Mouse (Mus musculus) midbrain, embryonic 11.5 days (tissue): ENCODE results near the gene Nmnat2. TPM values are rescaled to one million over a fixed set of nuclear protein-coding genes. Genes with fewer than 3 reads are reported as not detected.

Experiments used
- ATAC-seq: fragments of 200-750 bp; cut with Nextera tagmentation; 2 replicates; pipeline ENCODE4 v1.8.0; 2017; ENCODE audit warnings: moderate TSS enrichment, moderate library complexity; ENCODE audit not compliant: low FRiP score
- DNase-seq: peaks from one replicate; pipeline ENCODE4 v3.0.0; 2015; ENCODE audit warnings: low spot score; ENCODE audit errors: missing footprints
- H3K27ac ChIP-seq: fragments of 300-500 bp; sonication (generic); 2 replicates; pipeline ENCODE4 v1.5.1; 2014; ENCODE audit warnings: low read depth, low read length
- H3K27me3 ChIP-seq: fragments of 300-500 bp; sonication (generic); 2 replicates; pipeline ENCODE4 v1.6.1; 2014; ENCODE audit warnings: mild to moderate bottlenecking, low read length, moderate library complexity, mixed read lengths; ENCODE audit not compliant: control insufficient read depth, insufficient read depth
- H3K36me3 ChIP-seq: fragments of 300-500 bp; sonication (generic); 2 replicates; pipeline ENCODE4 v1.6.1; 2014; ENCODE audit warnings: mild to moderate bottlenecking, low read length, moderate library complexity, mixed read lengths; ENCODE audit not compliant: control insufficient read depth, insufficient read depth
- H3K4me1 ChIP-seq: fragments of 300-500 bp; sonication (generic); 2 replicates; pipeline ENCODE4 v1.6.1; 2014; ENCODE audit warnings: low read length; ENCODE audit not compliant: control insufficient read depth, insufficient read depth
- H3K4me2 ChIP-seq: fragments of 300-500 bp; sonication (generic); 2 replicates; pipeline ENCODE4 v1.6.1; 2014; ENCODE audit warnings: mild to moderate bottlenecking, moderate library complexity
- H3K4me3 ChIP-seq: fragments of 300-500 bp; sonication (generic); 2 replicates; pipeline ENCODE4 v1.5.1; 2014; ENCODE audit warnings: low read depth, low read length
- H3K9ac ChIP-seq: fragments of 300-500 bp; sonication (generic); 2 replicates; pipeline ENCODE4 v1.6.1; 2014; ENCODE audit warnings: low read length
- H3K9me3 ChIP-seq: fragments of 300-500 bp; sonication (generic); 2 replicates; pipeline ENCODE4 v1.6.1; 2016; ENCODE audit warnings: low read length; ENCODE audit not compliant: control insufficient read depth
- WGBS: fragments of 180-500 bp; shearing (Covaris S2); extraction: QIAGEN DNeasy Blood & Tissue Kit; methylation state at CpG from one replicate; pipeline ENCODE4 v1.1.7; 2014; 5-methylcytosine and 5-hydroxymethylcytosine counted together
- polyA plus RNA-seq: library from polyadenylated mRNA; unstranded; fragments of >200 nt; fragmentation: Nextera tagmentation; extraction: Ambion mirVana; gene quantifications from 2 replicates; pipeline ENCODE4 v1.2.1, GENCODE M21; 2014

Gene Nmnat2
- polyA plus RNA-seq, 1 experiment from 2014 or later = 15.0 TPM

DNA sequence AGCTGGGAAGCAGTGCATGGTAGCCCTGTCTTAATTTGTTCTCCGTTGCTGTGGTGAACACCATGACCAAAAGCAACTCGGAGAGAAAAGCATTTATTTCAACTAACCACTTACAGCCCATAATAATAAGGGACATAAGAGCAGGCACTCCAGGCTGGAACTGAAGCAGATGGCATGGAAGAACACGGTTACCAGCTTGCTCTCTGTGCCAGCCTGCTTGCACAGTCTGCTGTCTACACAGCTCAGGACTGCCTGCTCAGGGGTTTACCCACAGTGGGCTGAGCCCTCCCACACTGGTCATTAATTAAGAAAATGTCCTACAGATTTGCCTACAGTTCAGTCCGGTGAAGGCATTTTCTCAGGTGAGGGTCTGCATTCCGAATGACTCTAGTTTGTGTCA, 183.7 kb downstream of the Nmnat2 start:
- H3K36me3 ChIP-seq = no peaks in the 10 kb centered on the region
- no peak overlapping the region for H3K4me3 ChIP-seq
- DNase-seq (no peak), ATAC-seq (no peak)
- H3K9me3 ChIP-seq = no peaks in the 10 kb centered on the region
- H3K4me1 ChIP-seq = peaks cover 8% of the 10 kb centered on the region
- no peaks in the 10 kb centered on the region for H3K27me3 ChIP-seq
- H3K9ac ChIP-seq = no peak overlapping the region
- H3K4me2 ChIP-seq = no peak overlapping the region
- no peak overlapping the region for H3K27ac ChIP-seq
- WGBS = 78% methylated on average over 5 of the region's 5 CpGs

DNA sequence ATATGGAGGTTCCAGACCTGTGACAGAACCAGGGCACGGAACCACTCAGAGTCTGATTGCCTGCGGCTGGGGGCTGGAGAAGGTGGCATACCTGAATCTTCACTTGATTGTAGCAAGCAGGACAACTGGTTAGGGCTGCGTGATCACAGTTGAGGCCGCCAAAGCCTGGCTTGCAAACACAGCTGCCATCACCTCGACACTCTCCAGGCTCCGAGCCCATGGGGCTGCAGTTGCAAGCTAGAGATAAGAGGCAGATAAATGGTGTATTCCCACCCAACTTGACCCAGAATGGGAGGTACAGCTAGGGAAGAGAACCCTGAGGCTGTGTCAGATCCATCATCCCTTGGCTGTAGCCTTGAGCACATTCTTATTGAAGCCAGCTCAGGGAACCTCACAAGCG, 184.8 kb downstream of the Nmnat2 start:
- WGBS = 95% methylated on average over 7 of the region's 7 CpGs
- ATAC-seq (no peak), DNase-seq (no peak)
- Histone ChIP-seq H3K4me1 (peaks cover under 1% of the 10 kb centered on the region), H3K36me3 (no peaks in the 10 kb centered on the region), H3K4me2 (no peak overlapping the region), H3K27ac (no peak overlapping the region), H3K27me3 (no peaks in the 10 kb centered on the region), H3K4me3 (no peak overlapping the region), H3K9ac (no peak overlapping the region), H3K9me3 (no peaks in the 10 kb centered on the region)

GRCm38 (mm10) chr1:153140265-153140664, 185.5 kb downstream of the Nmnat2 start:
- Histone ChIP-seq H3K9ac (no peak overlapping the region), H3K36me3 (no peaks in the 10 kb centered on the region), H3K4me2 (no peak overlapping the region), H3K4me1 (no peaks in the 10 kb centered on the region), H3K27me3 (no peaks in the 10 kb centered on the region), H3K9me3 (no peaks in the 10 kb centered on the region), H3K4me3 (no peak overlapping the region), H3K27ac (no peak overlapping the region)
- DNase-seq (no peak), ATAC-seq (no peak)
- WGBS = 87% methylated on average over 11 of the region's 11 CpGs

GRCm38 (mm10) chr1:153140747-153141228, 186.0 kb downstream of the Nmnat2 start:
- Histone ChIP-seq H3K4me2 (no peak overlapping the region), H3K9me3 (no peaks in the 10 kb centered on the region), H3K27me3 (no peaks in the 10 kb centered on the region), H3K27ac (no peak overlapping the region), H3K4me1 (no peaks in the 10 kb centered on the region), H3K36me3 (no peaks in the 10 kb centered on the region), H3K4me3 (no peak overlapping the region), H3K9ac (no peak overlapping the region)
- 37% methylated on average over 8 of the region's 8 CpGs for WGBS
- DNase-seq (no peak), ATAC-seq (no peak)

- Histone ChIP-seq H3K27me3 (no peaks in the 10 kb centered on the region), H3K36me3 (no peaks in the 10 kb centered on the region), H3K27ac (no peak overlapping the region), H3K9me3 (no peaks in the 10 kb centered on the region), H3K4me2 (no peak overlapping the region), H3K4me3 (no peak overlapping the region), H3K4me1 (no peaks in the 10 kb centered on the region), H3K9ac (no peak overlapping the region)
- ATAC-seq (no peak), DNase-seq (no peak)
- WGBS = 81% methylated on average over 11 of the region's 11 CpGs
These were observed 189.2 kb downstream of the Nmnat2 start for GRCm38 (mm10) chr1:153144021-153144420.

- Histone ChIP-seq H3K36me3 (no peaks in the 10 kb centered on the region), H3K9me3 (no peaks in the 10 kb centered on the region), H3K4me3 (no peak overlapping the region), H3K9ac (no peak overlapping the region), H3K27me3 (no peaks in the 10 kb centered on the region), H3K27ac (no peak overlapping the region), H3K4me2 (no peak overlapping the region), H3K4me1 (no peaks in the 10 kb centered on the region)
- 84% methylated on average over 5 of the region's 5 CpGs for WGBS
- no peak for DNase-seq
- no peak for ATAC-seq
These were observed 191.0 kb downstream of the Nmnat2 start for GRCm38 (mm10) chr1:153145791-153146190.

- H3K4me2 ChIP-seq = no peak overlapping the region
- no peak overlapping the region for H3K4me3 ChIP-seq
- H3K9ac ChIP-seq = no peak overlapping the region
- no peak for DNase-seq
- H3K27me3 ChIP-seq = no peaks in the 10 kb centered on the region
- ATAC-seq = no peak
- 91% methylated on average over 7 of the region's 7 CpGs for WGBS
- H3K4me1 ChIP-seq = no peaks in the 10 kb centered on the region
- H3K9me3 ChIP-seq = no peaks in the 10 kb centered on the region
- no peak overlapping the region for H3K27ac ChIP-seq
- H3K36me3 ChIP-seq = no peaks in the 10 kb centered on the region
These were observed 197.8 kb downstream of the Nmnat2 start for GRCm38 (mm10) chr1:153152594-153152993.

- no peak for ATAC-seq
- WGBS = 84% methylated on average over 10 of the region's 10 CpGs
These were observed 198.9 kb downstream of the Nmnat2 start for GRCm38 (mm10) chr1:153153619-153154137.

DNA sequence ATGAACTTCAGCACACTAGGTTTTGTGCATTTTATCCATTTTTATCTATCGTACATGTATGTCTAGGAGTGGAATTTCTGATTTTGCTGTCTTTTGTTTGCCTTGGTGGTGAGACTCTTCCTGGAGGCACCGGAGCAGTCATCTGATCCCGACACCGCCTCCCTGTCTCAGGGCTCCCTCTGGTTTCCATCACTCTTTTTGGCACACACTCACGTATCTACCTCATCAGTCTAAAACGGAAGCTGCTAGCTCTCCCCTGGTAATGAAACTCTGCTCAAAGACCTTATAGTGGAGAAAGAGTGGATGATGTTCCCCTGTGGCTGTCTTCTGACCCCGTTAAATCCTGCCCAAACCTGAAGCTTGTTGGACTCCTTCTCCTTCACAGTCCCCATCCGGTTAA, 200.6 kb downstream of the Nmnat2 start:
- Histone ChIP-seq H3K27me3 (no peaks in the 10 kb centered on the region), H3K36me3 (no peaks in the 10 kb centered on the region), H3K4me2 (no peak overlapping the region), H3K9ac (no peak overlapping the region), H3K4me1 (no peaks in the 10 kb centered on the region), H3K9me3 (no peaks in the 10 kb centered on the region), H3K27ac (no peak overlapping the region), H3K4me3 (no peak overlapping the region)
- 92% methylated on average over 8 of the region's 8 CpGs for WGBS
- ATAC-seq = no peak
- DNase-seq = no peak

More at GRCm38 (mm10) chr1:153153619-153154137, 198.9 kb downstream of the Nmnat2 start:
- Histone ChIP-seq H3K9ac (no peak overlapping the region), H3K36me3 (no peaks in the 10 kb centered on the region), H3K27ac (no peak overlapping the region), H3K4me1 (no peaks in the 10 kb centered on the region), H3K9me3 (no peaks in the 10 kb centered on the region), H3K4me2 (no peak overlapping the region), H3K4me3 (no peak overlapping the region), H3K27me3 (no peaks in the 10 kb centered on the region)
- DNase-seq = no peak
